Mouse (Mus musculus) regulatory T cell (primary cell): ENCODE results near the gene 1110008L16Rik.

ENCODE experiments used
- in situ Hi-C: fragments of 300-600 bp; cut with MboI, MseI; formaldehyde crosslinking; loops from one replicate; pipeline ENCODE4 v1.15.1; 2025; ENCODE audit warnings: high pct_unique_total_duplicates

1110008L16Rik gene

GRCm38 (mm10) chr12:55392120-55392519 is 92.7 kb downstream of the 1110008L16Rik start:
- in situ Hi-C loops = no loop called here

GRCm38 (mm10) chr12:55392733-55393577 is 93.6 kb downstream of the 1110008L16Rik start:
- in situ Hi-C loops = no loop called here

- in situ Hi-C loops = loop anchor here (5.0 kb wide), 1 partner anchor 97 kb away; the partner anchor contains the start of gene Nfkbia
These were observed 96.2 kb downstream of the 1110008L16Rik start for GRCm38 (mm10) chr12:55395601-55396000.

GRCm38 (mm10) chr12:55396536-55396935 is 97.2 kb downstream of the 1110008L16Rik start:
- in situ Hi-C loops = loop anchor here (5.0 kb wide), 1 partner anchor 96 kb away; the partner anchor contains the start of gene Nfkbia

- in situ Hi-C loops = loop anchor here (5.0 kb wide), 1 partner anchor 95 kb away; the partner anchor contains the start of gene Nfkbia
These were observed 98.3 kb downstream of the 1110008L16Rik start for GRCm38 (mm10) chr12:55397544-55398239.

- in situ Hi-C loops = loop anchor here (5.0 kb wide), 1 partner anchor 94 kb away; the partner anchor contains the start of gene Nfkbia
These were observed 99.1 kb downstream of the 1110008L16Rik start for GRCm38 (mm10) chr12:55398240-55399127.

- in situ Hi-C loops = loop anchor here (5.0 kb wide), 1 partner anchor 93 kb away; the partner anchor contains the start of gene Nfkbia
These were observed 99.8 kb downstream of the 1110008L16Rik start for GRCm38 (mm10) chr12:55399128-55399677.

- in situ Hi-C loops = no loop called here
These were observed 108.5 kb downstream of the 1110008L16Rik start for GRCm38 (mm10) chr12:55407888-55408287.

GRCm38 (mm10) chr12:55415255-55415654 is 115.9 kb downstream of the 1110008L16Rik start:
- in situ Hi-C loops = no loop called here

GRCm38 (mm10) chr12:55415762-55416161 is 116.4 kb downstream of the 1110008L16Rik start:
- in situ Hi-C loops = no loop called here

- in situ Hi-C loops = no loop called here
These were observed 120.8 kb downstream of the 1110008L16Rik start for GRCm38 (mm10) chr12:55420220-55420619.

- in situ Hi-C loops = no loop called here
These were observed 122.7 kb downstream of the 1110008L16Rik start for GRCm38 (mm10) chr12:55422057-55422456.

- in situ Hi-C loops = no loop called here
These were observed 126.9 kb downstream of the 1110008L16Rik start for GRCm38 (mm10) chr12:55426300-55426699.

- in situ Hi-C loops = no loop called here
These were observed 129.8 kb downstream of the 1110008L16Rik start for GRCm38 (mm10) chr12:55429201-55429600.

- in situ Hi-C loops = no loop called here
These were observed 130.6 kb downstream of the 1110008L16Rik start for GRCm38 (mm10) chr12:55429956-55430355.
